Mouse (Mus musculus) layer of hippocampus, adult 18-20 months (tissue): ENCODE measurements around the gene Slc7a1. TPM values are rescaled to one million over a fixed set of nuclear protein-coding genes. Genes with fewer than 3 reads are reported as not detected.
A peak's percentile ranks its signal among the peaks of the same experiment; 100 is the strongest.

ENCODE experiments used
- DNase-seq, 2 experiments: peaks; one replicate each; pipeline ENCODE4 v3.0.0; 2022; ENCODE audit warnings: low spot score in 2 of 2
- total RNA-seq, 2 experiments: library from RNA; stranded (reverse); gene quantifications; 2 replicates each; pipeline ENCODE4 v1.2.3; 2021

The Slc7a1 gene
- total RNA-seq, 2 experiments from 2014 or later = 21.7 to 22.1 TPM

- DNase-seq = no peak
Measured at GRCm38 (mm10) chr5:148393316-148393715, 6.4 kb downstream of the Slc7a1 start.

GRCm38 (mm10) chr5:148392831-148393230, 6.9 kb downstream of the Slc7a1 start:
- no peak for DNase-seq

DNA sequence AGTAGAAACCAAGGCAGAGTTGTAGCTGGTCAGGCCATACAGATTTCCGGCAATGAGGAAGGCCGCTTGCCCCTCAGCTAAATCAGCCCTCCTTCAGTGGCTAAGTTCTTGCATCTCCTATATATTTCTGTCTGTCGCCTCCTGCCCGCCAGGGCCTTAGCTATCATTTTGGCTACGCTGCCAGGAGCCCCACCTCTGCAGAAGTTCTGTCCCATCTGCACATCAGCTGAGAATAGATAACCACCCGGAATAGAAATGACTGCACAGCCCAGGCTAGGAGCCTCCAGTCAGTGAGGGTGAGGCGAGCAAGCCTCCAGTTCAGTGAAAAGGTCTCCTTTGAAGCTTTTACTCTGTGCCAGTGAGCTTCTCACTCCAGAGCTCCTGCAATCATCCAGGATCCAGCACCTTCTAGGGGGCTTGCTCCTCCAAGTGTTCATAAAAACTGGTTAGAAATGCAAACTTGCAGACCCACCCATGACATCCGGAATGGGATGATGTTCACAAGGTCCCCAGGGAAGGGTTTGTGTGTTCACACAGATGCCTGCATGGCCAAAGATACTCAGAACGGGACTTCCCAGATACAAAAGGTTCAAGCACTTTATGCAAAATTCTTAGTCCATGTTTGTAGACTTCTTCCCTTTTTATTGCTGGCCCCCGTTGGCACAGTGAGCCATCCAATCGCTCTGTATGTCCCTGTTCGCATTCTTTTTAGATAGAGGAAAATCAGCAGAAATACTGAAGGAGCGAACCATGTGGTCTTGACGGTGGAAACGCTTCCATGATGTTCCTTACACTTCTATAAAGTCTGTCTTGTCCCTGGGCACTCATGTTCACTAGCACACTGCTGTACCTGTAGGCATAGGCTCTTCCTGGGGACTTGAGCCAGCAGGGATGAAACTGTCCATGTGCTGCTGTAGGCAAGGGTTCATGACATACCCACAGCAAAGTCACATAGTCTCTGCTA, 10.4 kb downstream of the Slc7a1 start:
- DNase-seq = no peak

GRCm38 (mm10) chr5:148388251-148389006, 11.3 kb downstream of the Slc7a1 start:
- no peak for DNase-seq

- DNase-seq = no peak
Measured at GRCm38 (mm10) chr5:148387820-148388219, 11.9 kb downstream of the Slc7a1 start.

GRCm38 (mm10) chr5:148386471-148386870, 13.2 kb downstream of the Slc7a1 start:
- DNase-seq = peak; percentile 7 to 34

GRCm38 (mm10) chr5:148384501-148385055, 15.1 kb downstream of the Slc7a1 start:
- no peak for DNase-seq

- no peak for DNase-seq
Measured at GRCm38 (mm10) chr5:148383841-148384500, 15.7 kb downstream of the Slc7a1 start.

DNA sequence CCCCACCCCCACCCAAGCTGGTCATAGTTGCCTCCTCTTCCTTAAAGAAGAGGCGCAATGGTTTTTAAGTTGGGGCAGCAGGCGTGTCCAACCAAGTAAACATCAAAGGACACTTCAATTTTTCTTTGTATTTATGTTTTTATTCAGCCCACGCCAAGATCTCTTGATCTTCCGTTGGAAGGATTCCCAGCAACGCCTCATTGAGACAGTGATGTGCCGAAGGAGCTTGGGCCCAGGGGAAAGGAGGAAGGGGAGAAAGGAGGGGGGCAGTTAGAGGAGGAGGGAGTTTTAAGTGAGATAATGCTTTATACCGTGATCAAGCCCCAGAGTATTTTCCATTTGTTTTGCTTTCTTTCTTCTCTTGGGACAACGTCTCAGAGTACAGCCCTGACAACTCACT, 18.6 kb downstream of the Slc7a1 start:
- no peak for DNase-seq

GRCm38 (mm10) chr5:148380246-148380504, 19.5 kb downstream of the Slc7a1 start:
- no peak for DNase-seq

GRCm38 (mm10) chr5:148379455-148380245, 20.1 kb downstream of the Slc7a1 start:
- no peak for DNase-seq

- no peak for DNase-seq
Measured at GRCm38 (mm10) chr5:148378707-148379106, 21.0 kb downstream of the Slc7a1 start.

DNA sequence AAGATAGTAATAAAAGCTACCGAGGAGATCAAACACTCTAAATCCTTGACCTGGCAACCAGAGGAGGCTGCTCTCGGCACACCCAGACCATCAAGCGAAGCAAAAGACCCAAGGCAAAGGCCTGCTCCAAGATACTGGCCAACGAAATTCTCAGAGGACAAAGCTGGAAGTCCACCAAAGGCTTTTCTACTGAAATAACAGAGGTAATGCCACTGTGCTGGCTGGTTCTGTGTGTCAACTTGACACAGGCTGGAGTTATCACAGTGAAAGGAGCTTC, 21.5 kb downstream of the Slc7a1 start:
- DNase-seq = no peak

DNA sequence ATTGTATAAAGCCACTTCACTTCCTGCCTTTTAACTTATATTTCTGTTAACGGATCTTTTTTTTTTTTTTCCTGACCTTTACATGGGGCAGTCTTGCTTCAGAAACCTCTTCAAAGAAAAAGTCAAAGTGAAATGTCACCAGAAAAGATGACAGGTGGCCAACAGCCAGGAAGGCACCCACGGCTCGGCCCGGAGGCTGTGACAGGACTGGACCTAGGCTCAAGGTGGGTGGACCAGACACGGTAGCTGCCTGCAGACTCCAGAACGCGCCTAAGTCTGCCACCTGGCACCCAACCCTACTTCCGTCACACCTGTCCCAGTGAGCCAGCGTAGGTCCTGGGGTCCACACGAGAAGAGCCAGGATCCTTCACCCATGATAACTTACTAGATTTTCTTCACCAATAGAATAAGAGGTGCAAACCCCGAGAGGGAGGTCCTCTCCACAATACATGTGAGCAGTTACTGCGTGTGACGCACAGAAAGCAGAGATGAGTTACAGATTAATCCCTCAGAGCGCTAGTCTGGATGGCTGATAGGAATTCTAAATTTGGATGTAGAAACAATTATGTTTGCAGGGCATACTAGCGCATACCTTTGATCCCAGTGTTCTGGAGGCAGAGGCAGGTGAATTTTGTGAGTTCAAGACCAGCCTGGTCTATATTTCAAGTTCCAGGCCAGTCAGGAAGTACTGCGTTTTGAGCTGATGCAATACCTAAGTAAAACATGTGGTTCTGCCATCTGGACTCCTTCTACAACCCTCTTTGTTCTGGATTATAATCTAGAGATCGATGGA, 22.1 kb downstream of the Slc7a1 start:
- DNase-seq = no peak

GRCm38 (mm10) chr5:148376358-148376757, 23.3 kb downstream of the Slc7a1 start:
- DNase-seq = no peak

DNA sequence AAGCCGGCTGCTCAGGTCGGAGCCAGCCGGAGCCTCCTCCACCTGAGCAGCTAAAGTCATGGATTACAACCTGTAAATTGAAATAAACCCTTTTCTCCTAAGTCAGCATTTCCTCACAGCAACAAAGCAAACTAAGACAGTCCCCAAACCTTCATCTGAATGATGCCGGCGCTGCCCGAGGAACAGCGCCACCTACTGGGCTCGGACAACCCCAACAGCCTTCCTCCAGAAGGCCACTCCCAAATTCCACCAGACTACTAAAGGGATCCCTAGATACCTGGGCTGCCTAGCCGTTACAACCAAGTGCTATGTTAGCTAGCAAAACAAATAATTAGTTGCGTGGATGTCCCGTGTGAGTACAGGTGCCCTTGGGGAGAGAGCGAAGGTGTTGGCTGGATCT, 24.2 kb downstream of the Slc7a1 start:
- DNase-seq = no peak

GRCm38 (mm10) chr5:148373092-148373685, 26.5 kb downstream of the Slc7a1 start:
- DNase-seq = no peak

- no peak for DNase-seq
Measured at GRCm38 (mm10) chr5:148372005-148372917, 27.4 kb downstream of the Slc7a1 start.

- DNase-seq = no peak
Measured at GRCm38 (mm10) chr5:148371375-148371774, 28.3 kb downstream of the Slc7a1 start.
